Mouse (Mus musculus) intestine, embryonic 16.5 days (tissue): Measurements from ENCODE around the gene Fam19a5. TPM values are rescaled to one million over a fixed set of nuclear protein-coding genes. Genes with fewer than 3 reads are reported as not detected.

Experiments used
- ATAC-seq: fragments of 200-750 bp; cut with Nextera tagmentation; 2 replicates; pipeline ENCODE4 v1.8.0; 2017; ENCODE audit warnings: moderate TSS enrichment, moderate library complexity
- H3K27ac ChIP-seq: fragments of 300-500 bp; sonication (generic); 2 replicates; pipeline ENCODE4 v1.5.1; 2014; ENCODE audit warnings: mild to moderate bottlenecking, low read length
- H3K27me3 ChIP-seq: fragments of 300-500 bp; sonication (generic); replicated peaks from 2 replicates; pipeline ENCODE4 v1.6.1; 2014; ENCODE audit warnings: low read length, control low read depth, mixed read lengths; ENCODE audit not compliant: control insufficient read depth, insufficient read depth
- H3K36me3 ChIP-seq: fragments of 300-500 bp; sonication (generic); 2 replicates; pipeline ENCODE4 v1.6.1; 2014; ENCODE audit warnings: low read length, control low read depth; ENCODE audit not compliant: control insufficient read depth, insufficient read depth
- H3K4me1 ChIP-seq: fragments of 300-500 bp; sonication (generic); 2 replicates; pipeline ENCODE4 v1.6.1; 2014; ENCODE audit warnings: low read length, control low read depth, mixed read lengths; ENCODE audit not compliant: control insufficient read depth, insufficient read depth
- H3K4me2 ChIP-seq: fragments of 300-500 bp; sonication (generic); 2 replicates; pipeline ENCODE4 v1.6.1; 2014; ENCODE audit warnings: low read depth, low read length, control low read depth
- H3K4me3 ChIP-seq: fragments of 300-500 bp; sonication (generic); 2 replicates; pipeline ENCODE4 v1.5.1; 2014; ENCODE audit warnings: mild to moderate bottlenecking, low read length
- H3K9ac ChIP-seq: fragments of 300-500 bp; sonication (generic); 2 replicates; pipeline ENCODE4 v1.6.1; 2014; ENCODE audit warnings: low read depth, low read length
- H3K9me3 ChIP-seq: fragments of 300-500 bp; sonication (generic); 2 replicates; pipeline ENCODE4 v1.6.1; 2016; ENCODE audit warnings: low read length, control low read depth; ENCODE audit not compliant: control insufficient read depth
- WGBS: fragments of 180-500 bp; shearing (Covaris S2); extraction: QIAGEN DNeasy Blood & Tissue Kit; methylation state at CpG from one replicate; pipeline ENCODE4 v1.1.7; 2014; 5-methylcytosine and 5-hydroxymethylcytosine counted together
- polyA plus RNA-seq: library from polyadenylated mRNA; unstranded; fragments of >200 nt; fragmentation: Nextera tagmentation; extraction: Ambion mirVana; gene quantifications from 2 replicates; pipeline ENCODE4 v1.2.1, GENCODE M21; 2015

Fam19a5 gene
- polyA plus RNA-seq, 1 experiment from 2014 or later = 2.1 TPM

- Histone ChIP-seq H3K4me1 (no peaks in the 10 kb centered on the region), H3K9me3 (no peaks in the 10 kb centered on the region), H3K36me3 (no peaks in the 10 kb centered on the region), H3K27ac (no peak overlapping the region), H3K4me3 (no peak overlapping the region), H3K9ac (no peak overlapping the region), H3K27me3 (no peaks in the 10 kb centered on the region), H3K4me2 (no peak overlapping the region)
- ATAC-seq = no peak
- WGBS = 89% methylated on average over 4 of the region's 4 CpGs
Observed at GRCm38 (mm10) chr15:87736345-87736744, 192.2 kb downstream of the Fam19a5 start.

DNA sequence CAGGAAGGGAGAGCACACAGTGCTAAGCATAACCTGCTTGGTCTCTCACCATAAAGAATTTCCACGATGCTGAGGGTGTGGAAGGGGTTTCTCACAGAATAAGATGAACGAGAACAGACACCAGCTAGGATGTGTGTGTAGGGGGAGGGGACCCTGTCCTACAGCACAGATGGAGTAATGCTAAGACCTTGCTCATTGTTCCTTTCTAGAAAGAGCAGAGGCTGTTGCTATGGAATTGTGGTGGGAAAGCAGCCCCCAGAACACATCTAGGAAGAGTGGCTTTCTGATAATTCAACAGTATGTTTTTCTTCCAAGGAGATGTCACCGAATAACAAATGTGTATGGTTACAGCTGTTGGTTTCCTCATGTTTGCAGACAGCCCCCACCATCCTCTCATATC lies 211.4 kb downstream of the Fam19a5 start:
- Histone ChIP-seq H3K9me3 (no peaks in the 10 kb centered on the region), H3K36me3 (no peaks in the 10 kb centered on the region), H3K4me1 (no peaks in the 10 kb centered on the region), H3K27me3 (no peaks in the 10 kb centered on the region), H3K4me2 (no peak overlapping the region), H3K9ac (no peak overlapping the region), H3K4me3 (no peak overlapping the region), H3K27ac (no peak overlapping the region)
- no peak for ATAC-seq
- 71% methylated on average over 3 of the region's 3 CpGs for WGBS

GRCm38 (mm10) chr15:87765876-87766275 lies 221.8 kb downstream of the Fam19a5 start:
- no peak overlapping the region for H3K4me2 ChIP-seq
- H3K9ac ChIP-seq = no peak overlapping the region
- 87% methylated on average over 3 of the region's 3 CpGs for WGBS

GRCm38 (mm10) chr15:87773955-87774354 lies 229.9 kb downstream of the Fam19a5 start:
- WGBS = 64% methylated on average over 4 of the region's 4 CpGs
- H3K4me1 ChIP-seq = no peaks in the 10 kb centered on the region
- no peaks in the 10 kb centered on the region for H3K9me3 ChIP-seq
- no peak overlapping the region for H3K27ac ChIP-seq
- no peaks in the 10 kb centered on the region for H3K27me3 ChIP-seq
- no peak overlapping the region for H3K4me2 ChIP-seq
- no peak for ATAC-seq
- H3K4me3 ChIP-seq = no peak overlapping the region
- no peak overlapping the region for H3K9ac ChIP-seq
- no peaks in the 10 kb centered on the region for H3K36me3 ChIP-seq

More at GRCm38 (mm10) chr15:87765876-87766275, 221.8 kb downstream of the Fam19a5 start:
- Histone ChIP-seq H3K9me3 (0 out of 2 replicates have a peak, but pooled peaks cover 4% of the 10 kb centered on the region), H3K36me3 (no peaks in the 10 kb centered on the region), H3K27ac (no peak overlapping the region), H3K4me1 (no peaks in the 10 kb centered on the region), H3K27me3 (no peaks in the 10 kb centered on the region), H3K4me3 (no peak overlapping the region)
- no peak for ATAC-seq

DNA sequence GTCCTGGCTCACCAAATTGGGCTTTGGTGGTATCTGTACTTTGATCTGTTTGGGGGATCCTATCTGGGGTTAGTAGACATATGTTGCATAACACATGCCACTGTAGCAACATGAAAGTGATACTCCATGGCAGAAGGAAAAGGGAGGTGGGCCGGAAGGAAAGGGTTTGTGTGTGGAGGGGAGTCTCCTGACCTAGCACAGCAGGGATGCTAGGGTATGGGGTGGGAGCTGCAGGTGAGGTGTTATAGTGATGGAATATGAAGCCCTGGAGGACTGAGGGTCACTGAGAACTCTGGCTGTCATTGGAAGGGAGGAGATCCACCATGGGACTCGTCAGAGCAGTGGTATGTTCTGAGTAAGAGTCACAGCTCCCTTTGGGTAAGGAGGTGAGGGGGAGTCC lies 239.2 kb downstream of the Fam19a5 start:
- Histone ChIP-seq H3K4me3 (no peak overlapping the region), H3K27ac (no peak overlapping the region), H3K9me3 (no peaks in the 10 kb centered on the region), H3K36me3 (no peaks in the 10 kb centered on the region), H3K4me1 (no peaks in the 10 kb centered on the region), H3K4me2 (no peak overlapping the region), H3K27me3 (no peaks in the 10 kb centered on the region), H3K9ac (no peak overlapping the region)
- no peak for ATAC-seq
- WGBS = 74% methylated on average over 2 of the region's 2 CpGs

GRCm38 (mm10) chr15:87789671-87790070 lies 245.6 kb downstream of the Fam19a5 start:
- Histone ChIP-seq H3K4me3 (no peak overlapping the region), H3K9ac (no peak overlapping the region), H3K36me3 (no peaks in the 10 kb centered on the region), H3K9me3 (no peaks in the 10 kb centered on the region), H3K4me2 (no peak overlapping the region), H3K27ac (no peak overlapping the region), H3K4me1 (no peaks in the 10 kb centered on the region), H3K27me3 (no peaks in the 10 kb centered on the region)
- no peak for ATAC-seq
- WGBS = 77% methylated on average over 4 of the region's 4 CpGs

DNA sequence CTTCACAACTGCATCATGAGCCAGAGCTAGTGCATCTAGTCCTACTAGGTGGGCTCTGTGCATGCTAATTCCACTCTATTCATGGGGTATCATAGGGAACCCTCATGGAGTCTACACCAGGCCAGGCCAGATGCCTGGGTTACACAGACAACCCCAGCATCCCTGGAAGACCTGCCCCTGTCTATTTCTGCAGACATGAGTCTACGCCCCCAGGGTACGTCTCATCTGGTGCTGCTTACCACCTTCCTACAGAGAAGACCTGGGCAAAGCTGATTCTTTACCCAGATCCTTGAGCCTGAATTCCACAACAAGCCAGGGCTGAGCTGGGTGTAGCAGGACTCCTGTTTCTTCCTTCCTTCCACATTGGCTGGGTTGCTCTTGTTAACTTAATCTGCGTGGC lies 249.6 kb downstream of the Fam19a5 start:
- H3K4me2 ChIP-seq = no peak overlapping the region
- 78% methylated on average over 3 of the region's 3 CpGs for WGBS

DNA sequence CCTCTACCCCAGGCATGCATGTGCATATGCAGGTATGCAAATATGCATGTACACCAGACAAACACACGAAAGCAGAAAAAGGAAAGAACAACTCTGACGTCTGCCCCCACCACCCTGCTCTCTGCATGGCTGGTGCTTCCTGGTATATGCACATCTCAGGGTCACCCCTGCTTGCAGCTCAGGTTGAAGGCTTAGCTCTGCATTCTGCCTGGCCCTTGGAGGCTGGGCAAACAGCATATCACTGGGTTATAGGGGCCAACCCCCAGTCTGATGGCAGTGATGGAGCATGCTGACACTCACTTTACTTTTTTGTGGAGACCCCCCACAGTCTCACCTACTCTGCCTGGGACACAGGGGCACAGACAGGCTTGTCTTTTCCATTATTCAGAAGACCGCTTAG lies 252.5 kb downstream of the Fam19a5 start:
- no peaks in the 10 kb centered on the region for H3K27me3 ChIP-seq
- ATAC-seq = no peak
- no peak overlapping the region for H3K4me2 ChIP-seq
- H3K9me3 ChIP-seq = no peaks in the 10 kb centered on the region
- H3K9ac ChIP-seq = no peak overlapping the region
- 71% methylated on average over 3 of the region's 3 CpGs for WGBS
- H3K27ac ChIP-seq = no peak overlapping the region
- H3K4me1 ChIP-seq = no peaks in the 10 kb centered on the region
- no peak overlapping the region for H3K4me3 ChIP-seq
- no peaks in the 10 kb centered on the region for H3K36me3 ChIP-seq

More for the DNA sequence above, 249.6 kb downstream of the Fam19a5 start:
- Histone ChIP-seq H3K9ac (no peak overlapping the region), H3K9me3 (no peaks in the 10 kb centered on the region), H3K4me3 (no peak overlapping the region), H3K36me3 (no peaks in the 10 kb centered on the region), H3K27me3 (no peaks in the 10 kb centered on the region), H3K27ac (no peak overlapping the region), H3K4me1 (no peaks in the 10 kb centered on the region)
- no peak for ATAC-seq
